Mouse (Mus musculus) embryonic facial prominence, embryonic 14.5 days (tissue): ENCODE results near the gene Rhbdd3. TPM values are rescaled to one million over a fixed set of nuclear protein-coding genes. Genes with fewer than 3 reads are reported as not detected.

Experiments used
- ATAC-seq: fragments of 200-750 bp; cut with Nextera tagmentation; 2 replicates; pipeline ENCODE4 v1.8.0; 2017; ENCODE audit warnings: low read depth, moderate number of reproducible peaks, moderate TSS enrichment
- DNase-seq: peaks from one replicate; pipeline ENCODE4 v3.0.0-alpha.2; 2015; ENCODE audit warnings: low spot score
- H3K27ac ChIP-seq: fragments of 300-500 bp; sonication (generic); replicated peaks from 2 replicates; pipeline ENCODE4 v1.5.1; 2014; ENCODE audit warnings: low read depth, mild to moderate bottlenecking, low read length, moderate library complexity
- H3K27me3 ChIP-seq: fragments of 300-500 bp; sonication (generic); replicated peaks from 2 replicates; pipeline ENCODE4 v1.6.1; 2014; ENCODE audit warnings: low read length; ENCODE audit not compliant: control insufficient read depth, insufficient read depth
- H3K36me3 ChIP-seq: fragments of 300-500 bp; sonication (generic); 2 replicates; pipeline ENCODE4 v1.6.1; 2014; ENCODE audit warnings: low read length, mixed read lengths; ENCODE audit not compliant: control insufficient read depth, insufficient read depth
- H3K4me1 ChIP-seq: fragments of 300-500 bp; sonication (generic); 2 replicates; pipeline ENCODE4 v1.6.1; 2014; ENCODE audit warnings: antibody characterized with exemption, low read length; ENCODE audit not compliant: control insufficient read depth, insufficient read depth
- H3K4me2 ChIP-seq: fragments of 300-500 bp; sonication (generic); 2 replicates; pipeline ENCODE4 v1.6.1; 2014; ENCODE audit warnings: low read depth, mild to moderate bottlenecking, low read length, moderate library complexity, mixed read lengths
- H3K4me3 ChIP-seq: fragments of 300-500 bp; sonication (generic); 2 replicates; pipeline ENCODE4 v1.5.1; 2014; ENCODE audit warnings: low read depth, mild to moderate bottlenecking, low read length
- H3K9ac ChIP-seq: fragments of 300-500 bp; sonication (generic); 2 replicates; pipeline ENCODE4 v1.6.1; 2014; ENCODE audit warnings: low read depth, mild to moderate bottlenecking, low read length, moderate library complexity, mixed read lengths
- H3K9me3 ChIP-seq: fragments of 300-500 bp; sonication (generic); 2 replicates; pipeline ENCODE4 v1.6.1; 2016; ENCODE audit warnings: low read length; ENCODE audit not compliant: control insufficient read depth
- WGBS: fragments of 180-500 bp; shearing (Covaris S2); extraction: QIAGEN DNeasy Blood & Tissue Kit; methylation state at CpG from one replicate; pipeline ENCODE4 v1.1.7; 2014; 5-methylcytosine and 5-hydroxymethylcytosine counted together
- polyA plus RNA-seq: library from polyadenylated mRNA; unstranded; fragments of >200 nt; fragmentation: Nextera tagmentation; extraction: Ambion mirVana; gene quantifications from 2 replicates; pipeline ENCODE4 v1.2.1, GENCODE M21; 2014

Gene Rhbdd3
- polyA plus RNA-seq, 1 experiment from 2014 or later = 21.8 TPM

DNA sequence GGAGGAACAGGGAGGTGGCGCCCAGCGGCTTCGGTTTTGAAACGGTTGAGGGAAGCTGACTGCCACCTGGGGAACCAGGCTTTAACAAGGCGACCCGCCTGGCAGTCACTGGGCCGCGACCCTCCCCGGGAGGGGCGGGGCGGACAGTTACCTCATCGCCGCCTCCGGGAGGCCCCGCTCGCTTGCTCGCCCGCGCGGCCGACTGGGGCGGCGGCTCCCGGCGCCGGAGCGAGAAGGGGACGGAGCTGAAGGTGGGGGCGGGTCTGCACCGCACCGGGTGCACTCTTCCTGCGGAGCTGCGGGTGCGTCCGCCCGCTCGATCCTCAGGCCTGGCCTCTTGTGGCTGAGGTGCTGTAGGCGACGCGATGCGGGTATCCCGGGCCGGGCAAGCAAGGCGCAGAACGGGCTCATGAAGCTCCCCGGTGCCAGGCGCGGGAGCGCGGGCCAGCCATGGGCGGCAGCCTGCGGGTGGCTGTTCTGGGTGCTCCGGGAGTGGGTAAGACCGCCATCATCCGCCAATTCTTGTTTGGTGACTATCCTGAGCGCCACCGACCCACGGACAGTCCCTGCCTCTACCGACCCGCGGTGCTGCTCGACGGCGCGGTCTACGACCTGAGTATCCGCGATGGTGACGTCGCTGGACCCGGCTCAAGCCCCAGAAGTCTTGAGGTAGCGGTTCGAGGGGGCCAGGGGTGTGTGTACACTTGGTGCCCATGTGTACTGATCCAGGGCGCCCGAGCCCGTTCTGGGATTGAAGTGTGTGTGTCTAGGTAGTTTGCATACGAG is 40.7 kb upstream of the Rhbdd3 start, which contains the start of gene Rasl10a:
Gene Rasl10a (plus strand): TSS at position 273 of the 786 bp plus-strand sequence.
- peak within 1 kb of the TSS; percentile 93 for H3K4me2 ChIP-seq
- peak within 1 kb of the TSS; percentile 63 for H3K9ac ChIP-seq
- H3K36me3 ChIP-seq = peaks cover 10% of the 10 kb centered on the region; the same call in 1 of the 2 replicates
- no peaks in the 10 kb centered on the region for H3K9me3 ChIP-seq
- peak within 1 kb of the TSS; percentile 53 for H3K4me3 ChIP-seq
- DNase-seq = no peak
- WGBS = 2% methylated on average over 37 of the region's 77 CpGs
- peaks cover 77% of the 10 kb centered on the region for H3K27me3 ChIP-seq
- H3K27ac ChIP-seq = no peak within 1 kb of the TSS
- peaks cover 9% of the 10 kb centered on the region for H3K4me1 ChIP-seq
- peak; percentile 10; the same call in 1 of the 2 replicates for ATAC-seq

DNA sequence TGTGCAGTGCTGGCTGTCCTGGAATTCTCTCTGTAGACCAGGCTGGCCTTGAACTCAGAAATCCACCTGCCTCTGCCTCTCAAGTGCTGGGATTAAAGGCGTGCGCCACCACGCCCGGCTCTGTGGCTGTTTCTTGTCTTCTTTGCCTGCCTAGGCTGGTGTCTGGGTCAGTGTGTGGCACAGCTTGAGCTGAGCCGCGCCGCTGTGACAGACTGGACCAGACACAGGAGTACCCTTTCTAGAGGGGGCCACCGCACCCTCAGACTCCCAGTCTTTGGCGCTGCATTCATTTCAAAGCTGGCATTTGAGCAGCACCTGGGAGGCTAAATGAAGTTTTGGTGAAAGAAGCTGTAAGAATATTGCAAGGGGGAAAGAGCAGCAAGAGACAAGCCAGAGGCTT is 39.9 kb upstream of the Rhbdd3 start:
- Histone ChIP-seq H3K27me3 (peaks cover 84% of the 10 kb centered on the region), H3K9ac (no peak overlapping the region), H3K9me3 (no peaks in the 10 kb centered on the region), H3K27ac (no peak overlapping the region), H3K36me3 (peaks cover 10% of the 10 kb centered on the region; the same call in 1 of the 2 replicates), H3K4me3 (peak overlapping the region; percentile 9; the same call in 1 of the 2 replicates), H3K4me2 (peak overlapping the region; percentile 93), H3K4me1 (peaks cover 12% of the 10 kb centered on the region)
- ATAC-seq (no peak), DNase-seq (no peak)
- WGBS = 36% methylated on average over 9 of the region's 9 CpGs

- Histone ChIP-seq H3K27ac (no peak overlapping the region), H3K27me3 (peaks cover 86% of the 10 kb centered on the region), H3K4me3 (peak overlapping the region; percentile 9; the same call in 1 of the 2 replicates), H3K4me1 (peaks cover 16% of the 10 kb centered on the region), H3K36me3 (peaks cover 10% of the 10 kb centered on the region; the same call in 1 of the 2 replicates), H3K9ac (no peak overlapping the region), H3K4me2 (no peak overlapping the region), H3K9me3 (no peaks in the 10 kb centered on the region)
- WGBS = 17% methylated on average over 14 of the region's 14 CpGs
- no peak for ATAC-seq
- DNase-seq = no peak
These were observed 39.5 kb upstream of the Rhbdd3 start for GRCm38 (mm10) chr11:5059230-5059629.

DNA sequence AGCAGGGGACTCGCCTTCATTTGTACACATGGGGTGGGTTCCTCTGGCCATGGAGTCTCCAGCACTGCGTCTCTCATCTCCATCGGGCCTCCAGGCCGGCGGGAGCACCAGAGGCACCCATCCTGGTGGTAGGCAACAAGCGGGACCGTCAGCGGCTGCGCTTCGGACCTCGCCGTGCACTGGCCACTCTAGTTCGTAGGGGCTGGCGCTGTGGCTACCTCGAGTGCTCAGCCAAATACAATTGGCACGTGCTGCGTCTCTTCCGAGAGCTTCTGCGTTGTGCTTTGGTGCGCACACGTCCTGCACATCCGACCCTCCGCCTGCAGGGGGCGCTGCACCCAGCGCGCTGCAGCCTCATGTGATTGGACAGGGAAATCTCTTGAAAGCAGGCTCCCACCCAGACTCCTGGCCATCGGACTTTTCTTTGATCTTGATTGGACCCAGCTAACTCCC is 39.0 kb upstream of the Rhbdd3 start:
- 6% methylated on average over 19 of the region's 27 CpGs for WGBS
- H3K4me2 ChIP-seq = no peak overlapping the region; the same call in 1 of the 2 replicates

DNA sequence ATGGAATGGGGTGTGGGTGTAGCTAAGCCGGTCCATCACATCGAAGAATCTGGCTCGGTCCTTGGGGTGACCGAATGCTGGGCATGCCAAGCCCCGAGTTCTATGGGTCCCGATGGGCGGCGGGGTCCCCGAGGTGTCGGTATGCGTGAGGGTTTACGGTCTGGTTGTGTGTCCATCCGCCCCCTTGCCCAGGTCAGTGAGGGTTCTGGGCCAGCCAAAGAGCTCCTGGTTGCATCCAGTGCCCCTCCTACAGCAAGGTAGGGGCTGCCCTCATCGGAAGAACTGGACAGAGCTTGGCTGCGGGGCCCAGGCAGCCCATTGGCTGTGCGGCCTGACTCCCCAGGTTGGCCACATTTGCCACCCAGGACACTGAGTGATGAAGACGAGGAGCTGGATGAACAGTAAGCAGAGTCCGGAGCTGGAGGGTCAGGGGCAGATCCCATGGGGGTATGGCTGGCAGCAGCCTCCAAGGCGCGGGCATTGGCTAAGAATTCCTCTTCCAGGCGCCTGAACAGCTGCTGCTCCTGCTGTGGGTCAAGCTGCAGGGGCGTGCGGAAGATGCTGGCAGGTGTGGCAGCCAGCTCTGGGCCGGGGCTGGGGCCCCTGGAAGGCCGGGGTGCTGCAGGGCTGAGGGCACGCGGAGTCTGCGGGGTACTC is 37.8 kb upstream of the Rhbdd3 start:
- Histone ChIP-seq H3K4me3 (peak overlapping the region; percentile 39), H3K9ac (peak overlapping the region; percentile 57; the same call in 1 of the 2 replicates), H3K4me2 (peak overlapping the region; percentile 80), H3K36me3 (peaks cover 10% of the 10 kb centered on the region; the same call in 1 of the 2 replicates), H3K4me1 (peaks cover 24% of the 10 kb centered on the region), H3K27me3 (peaks cover 80% of the 10 kb centered on the region), H3K27ac (no peak overlapping the region), H3K9me3 (no peaks in the 10 kb centered on the region)
- no peak for DNase-seq
- 63% methylated on average over 19 of the region's 28 CpGs for WGBS
- ATAC-seq = no peak

More for the DNA sequence above, 39.0 kb upstream of the Rhbdd3 start:
- H3K27me3 ChIP-seq = peaks cover 86% of the 10 kb centered on the region
- H3K4me3 ChIP-seq = no peak overlapping the region
- H3K9ac ChIP-seq = no peak overlapping the region
- DNase-seq (no peak), ATAC-seq (no peak)
- H3K4me1 ChIP-seq = peaks cover 21% of the 10 kb centered on the region
- no peaks in the 10 kb centered on the region for H3K9me3 ChIP-seq
- no peak overlapping the region for H3K27ac ChIP-seq
- peaks cover 10% of the 10 kb centered on the region; the same call in 1 of the 2 replicates for H3K36me3 ChIP-seq

DNA sequence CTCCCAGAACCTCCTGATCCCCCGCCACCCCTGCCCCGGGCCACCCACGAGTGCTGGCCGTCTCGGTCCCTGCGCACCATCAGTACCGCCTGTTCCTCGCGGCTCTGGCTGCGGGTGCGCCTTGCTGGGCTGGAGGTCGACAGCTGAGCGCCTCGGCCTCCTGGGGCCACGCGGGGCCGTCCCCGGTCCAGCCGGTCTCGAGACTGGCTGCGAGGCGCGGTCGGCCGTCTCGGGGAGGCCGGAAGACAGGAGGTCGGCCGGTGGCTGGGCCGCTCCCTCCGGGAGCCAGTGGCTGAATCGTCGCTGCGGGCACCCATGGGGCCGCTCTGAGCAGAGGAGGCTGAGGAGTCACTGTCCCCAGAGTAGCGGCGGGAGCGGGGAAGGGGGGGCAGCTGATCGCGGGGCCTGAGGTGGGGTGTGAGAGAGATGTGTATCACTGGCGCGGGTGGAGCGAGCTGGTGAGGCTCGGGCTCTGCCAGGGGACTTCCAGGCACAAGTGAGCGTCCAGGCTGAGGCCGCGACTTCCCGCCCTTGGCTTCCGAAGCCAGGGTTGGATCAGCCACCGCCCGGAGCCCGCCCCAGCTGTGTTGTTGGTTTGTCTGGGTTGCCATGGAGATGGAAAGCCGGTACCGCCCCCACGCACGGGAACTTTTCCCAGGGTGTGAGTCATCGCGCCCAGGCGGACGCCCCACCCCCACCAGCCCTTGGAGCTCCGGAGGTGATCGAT is 37.1 kb upstream of the Rhbdd3 start:
- ATAC-seq (peak; percentile 51), DNase-seq (peak; percentile 91)
- H3K27ac ChIP-seq = no peak overlapping the region; the same call in 1 of the 2 replicates
- 3% methylated on average over 46 of the region's 62 CpGs for whole genome bisulfite sequencing
- H3K9ac ChIP-seq = peak overlapping the region; percentile 57
- peaks cover 24% of the 10 kb centered on the region for H3K4me1 ChIP-seq
- H3K4me2 ChIP-seq = peak overlapping the region; percentile 80
- peaks cover 73% of the 10 kb centered on the region for H3K27me3 ChIP-seq
- H3K9me3 ChIP-seq = no peaks in the 10 kb centered on the region
- peaks cover 10% of the 10 kb centered on the region; the same call in 1 of the 2 replicates for H3K36me3 ChIP-seq
- H3K4me3 ChIP-seq = peak overlapping the region; percentile 39

DNA sequence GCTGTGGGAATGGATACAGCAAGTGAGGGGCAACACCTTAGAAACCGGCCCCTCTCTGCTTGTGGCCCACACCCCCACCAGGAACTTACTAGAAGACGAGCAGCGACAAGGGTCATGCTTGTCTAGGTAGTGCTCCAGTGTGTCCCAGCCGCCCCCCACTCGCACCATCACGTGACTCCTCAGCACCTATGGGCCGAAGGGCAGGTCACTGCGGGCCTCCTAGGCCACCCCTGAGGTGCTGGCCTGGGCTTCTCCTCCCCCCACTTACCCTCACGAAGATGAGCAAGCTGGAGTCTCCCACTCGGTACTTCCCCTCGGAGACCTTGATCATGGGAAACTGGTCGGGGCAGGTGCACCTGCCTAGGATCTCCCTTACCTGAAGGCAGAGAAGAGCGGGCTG is 36.4 kb upstream of the Rhbdd3 start:
- no peak for ATAC-seq
- DNase-seq = no peak
- Histone ChIP-seq H3K4me3 (peak overlapping the region; percentile 39), H3K9me3 (no peaks in the 10 kb centered on the region), H3K27ac (no peak overlapping the region), H3K36me3 (peaks cover 10% of the 10 kb centered on the region; the same call in 1 of the 2 replicates), H3K4me1 (peaks cover 24% of the 10 kb centered on the region), H3K27me3 (peaks cover 66% of the 10 kb centered on the region), H3K9ac (no peak overlapping the region; the same call in 1 of the 2 replicates), H3K4me2 (peak overlapping the region; percentile 80)
- 24% methylated on average over 9 of the region's 13 CpGs for WGBS
